Mouse (Mus musculus) midbrain, postnatal 0 days (tissue): ENCODE measurements around the gene Zfp979. TPM values are rescaled to one million over a fixed set of nuclear protein-coding genes. Genes with fewer than 3 reads are reported as not detected.
"Not testable (repeated sequence)": the region's sequence is repeated elsewhere in the genome, so short reads cannot be mapped to it uniquely, and the experiment has no call there.

ENCODE experiments used
- ATAC-seq: fragments of 200-750 bp; cut with Nextera tagmentation; 2 replicates; pipeline ENCODE4 v1.8.0; 2017; ENCODE audit warnings: moderate number of reproducible peaks, mild to moderate bottlenecking, moderate TSS enrichment, moderate library complexity; ENCODE audit not compliant: low FRiP score
- DNase-seq: peaks from one replicate; pipeline ENCODE4 v3.0.0-alpha.2; 2015; ENCODE audit warnings: low spot score
- H3K27ac ChIP-seq: fragments of 300-500 bp; sonication (generic); 2 replicates; pipeline ENCODE4 v1.5.1; 2014; ENCODE audit warnings: low read depth, mild to moderate bottlenecking, low read length, mixed read lengths
- H3K27me3 ChIP-seq: fragments of 300-500 bp; sonication (generic); 2 replicates; pipeline ENCODE4 v1.6.1; 2014; ENCODE audit warnings: low read length, control low read depth, mixed read lengths; ENCODE audit not compliant: insufficient read depth
- H3K36me3 ChIP-seq: fragments of 300-500 bp; sonication (generic); 2 replicates; pipeline ENCODE4 v1.6.1; 2014; ENCODE audit warnings: low read length, control low read depth, mixed read lengths; ENCODE audit not compliant: insufficient read depth
- H3K4me1 ChIP-seq: fragments of 300-500 bp; sonication (generic); 2 replicates; pipeline ENCODE4 v1.6.1; 2014; ENCODE audit warnings: mild to moderate bottlenecking, control low read depth, antibody characterized with exemption, low read length, mixed read lengths; ENCODE audit not compliant: insufficient read depth
- H3K4me2 ChIP-seq: fragments of 300-500 bp; sonication (generic); 2 replicates; pipeline ENCODE4 v1.6.1; 2014; ENCODE audit warnings: low read depth, mild to moderate bottlenecking, low read length, mixed read lengths; ENCODE audit not compliant: poor library complexity, severe bottlenecking
- H3K4me3 ChIP-seq: fragments of 300-500 bp; sonication (generic); 2 replicates; pipeline ENCODE4 v1.5.1; 2014; ENCODE audit warnings: low read depth, mild to moderate bottlenecking, low read length, moderate library complexity
- H3K9ac ChIP-seq: fragments of 300-500 bp; sonication (generic); replicated peaks from 2 replicates; pipeline ENCODE4 v1.6.1; 2014; ENCODE audit warnings: mild to moderate bottlenecking, low read length, moderate library complexity, mixed read lengths; ENCODE audit not compliant: poor library complexity, severe bottlenecking
- H3K9me3 ChIP-seq: fragments of 300-500 bp; sonication (generic); 2 replicates; pipeline ENCODE4 v1.6.1; 2016; ENCODE audit warnings: low read length, control low read depth
- CTCF ChIP-seq: IDR thresholded peaks from 2 replicates; pipeline ENCODE4 v1.5.1; 2016; ENCODE audit warnings: antibody characterized with exemption, mild to moderate bottlenecking
- WGBS: fragments of 180-500 bp; shearing (Covaris S2); extraction: QIAGEN DNeasy Blood & Tissue Kit; methylation state at CpG from one replicate; pipeline ENCODE4 v1.1.7; 2014; 5-methylcytosine and 5-hydroxymethylcytosine counted together
- polyA plus RNA-seq: library from polyadenylated mRNA; unstranded; fragments of >200 nt; fragmentation: Nextera tagmentation; extraction: Ambion mirVana; gene quantifications from 2 replicates; pipeline ENCODE4 v1.2.1, GENCODE M21; 2015
- total RNA-seq: library from RNA; depleted of rRNA; stranded (reverse); fragments of >200 nt; gene quantifications from 2 replicates; pipeline ENCODE4 v1.2.3, GENCODE M21; 2014; rRNA removed

The Zfp979 gene
- total and polyA plus RNA-seq, 2 experiments from 2014 or later = 1.6 to 2.0 TPM

DNA sequence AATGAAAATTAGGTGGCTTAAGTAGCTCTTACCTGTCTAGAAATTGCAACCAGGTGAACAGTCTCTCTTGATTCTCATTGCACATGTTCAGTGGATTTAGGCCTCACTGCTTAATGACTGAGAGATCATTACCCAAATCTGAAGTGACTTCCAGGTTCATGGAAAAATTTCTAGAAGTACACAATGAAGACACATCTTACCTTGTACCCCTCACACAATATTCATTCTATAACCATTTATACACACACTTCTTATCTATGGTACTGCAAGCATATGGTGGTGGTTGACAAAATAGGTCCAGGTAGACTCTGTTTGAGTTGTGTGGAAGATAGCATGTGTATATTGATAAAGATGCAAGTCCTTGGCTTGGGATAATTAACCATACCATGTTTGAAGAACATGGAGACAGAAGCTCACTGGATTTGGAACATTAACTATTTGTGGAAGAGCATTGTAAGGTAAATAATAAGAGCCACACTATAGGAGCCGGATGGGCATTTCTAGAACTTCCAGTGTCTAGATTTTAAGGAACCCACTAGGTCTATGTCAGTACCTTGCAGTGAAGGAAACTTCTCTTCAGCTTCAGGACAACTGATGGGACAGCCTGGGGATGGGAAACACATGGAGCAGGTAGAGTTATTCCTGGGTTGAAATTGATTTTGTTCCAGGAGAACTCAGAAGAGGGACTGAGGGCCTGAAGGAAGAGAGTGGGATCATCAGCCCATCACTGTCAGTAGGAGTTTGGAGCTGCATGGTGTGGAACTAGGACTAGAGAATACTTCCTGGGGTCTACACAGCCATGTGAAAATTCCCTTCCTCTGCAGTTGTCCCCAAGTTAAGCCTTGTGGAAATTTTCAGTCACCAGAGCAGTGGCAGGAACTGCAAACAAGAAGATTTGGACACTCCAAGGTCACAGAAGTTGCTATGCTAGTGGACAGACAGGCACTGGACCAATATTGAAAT lies 55.5 kb downstream of the Zfp979 start:
- Histone ChIP-seq H3K9me3 (peaks cover 14% of the 10 kb centered on the region), H3K36me3 (no peaks in the 10 kb centered on the region), H3K4me3 (no peak overlapping the region), H3K9ac (no peak overlapping the region), H3K27me3 (no peaks in the 10 kb centered on the region), H3K4me2 (no peak overlapping the region), H3K4me1 (no peaks in the 10 kb centered on the region), H3K27ac (no peak overlapping the region)
- DNase-seq (no peak), ATAC-seq (peak; percentile 52; the same call in 1 of the 2 replicates)
- 54% methylated on average over 1 of the region's 1 CpGs for WGBS
- no peak for TF ChIP-seq CTCF

DNA sequence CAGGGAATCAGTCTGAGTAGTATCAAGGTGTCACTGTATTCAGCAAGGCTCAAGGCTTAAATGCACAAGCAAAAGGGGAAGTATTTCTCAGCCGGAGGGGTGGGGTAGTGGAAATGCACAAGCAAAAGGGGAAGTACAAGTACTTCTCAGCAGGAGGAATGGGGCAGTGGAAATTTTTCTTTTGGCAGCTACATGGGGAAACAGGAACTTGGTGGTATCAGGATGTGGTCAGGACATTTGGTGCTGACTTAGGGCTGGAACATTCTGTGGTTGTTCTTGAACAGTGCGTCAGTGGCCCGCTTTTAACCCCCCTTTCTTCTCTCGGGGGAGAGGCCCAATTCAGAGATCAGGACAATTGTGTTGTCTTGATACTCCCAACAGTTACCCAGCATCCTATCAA lies 62.9 kb downstream of the Zfp979 start:
- not testable (repeated sequence) for H3K4me3 ChIP-seq, DNase-seq, H3K9me3 ChIP-seq, H3K9ac ChIP-seq, H3K27ac ChIP-seq, ATAC-seq, H3K4me1 ChIP-seq, H3K36me3 ChIP-seq, H3K4me2 ChIP-seq, H3K27me3 ChIP-seq
- 93% methylated on average over 4 of the region's 4 CpGs for WGBS

DNA sequence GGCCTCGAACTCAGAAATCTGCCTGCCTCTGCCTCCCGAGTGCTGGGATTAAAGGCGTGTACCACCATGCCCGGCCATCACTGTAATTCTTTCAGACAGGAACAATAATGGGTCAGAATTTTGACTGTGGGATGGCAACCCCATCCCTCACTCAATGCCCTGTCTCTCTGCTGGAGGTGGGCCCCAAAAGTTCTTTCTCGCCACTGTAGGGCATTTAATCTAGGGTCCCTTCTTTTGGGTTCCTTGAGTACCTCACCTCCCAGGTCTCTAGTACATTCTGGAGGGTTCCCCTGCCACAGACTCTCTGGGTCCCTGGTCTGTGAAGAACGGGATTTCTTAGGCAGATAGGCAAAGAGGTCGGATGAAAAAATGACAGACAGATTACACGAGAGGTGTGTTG lies 71.2 kb downstream of the Zfp979 start:
- not testable (repeated sequence) for ATAC-seq, H3K4me1 ChIP-seq, H3K9ac ChIP-seq, H3K27ac ChIP-seq, H3K36me3 ChIP-seq, H3K4me3 ChIP-seq, H3K4me2 ChIP-seq, DNase-seq, H3K27me3 ChIP-seq
- peaks cover 11% of the 10 kb centered on the region for H3K9me3 ChIP-seq
- 86% methylated on average over 8 of the region's 8 CpGs for WGBS

- ATAC-seq = no peak
- H3K4me3 ChIP-seq = no peak overlapping the region
- H3K27ac ChIP-seq = no peak overlapping the region
- 68% methylated on average over 6 of the region's 6 CpGs for WGBS
- H3K4me2 ChIP-seq = no peak overlapping the region
- H3K9me3 ChIP-seq = peaks cover 16% of the 10 kb centered on the region
- H3K9ac ChIP-seq = no peak overlapping the region
- TF ChIP-seq CTCF = no peak
- DNase-seq = no peak
- no peaks in the 10 kb centered on the region for H3K27me3 ChIP-seq
- H3K36me3 ChIP-seq = no peaks in the 10 kb centered on the region
- no peaks in the 10 kb centered on the region for H3K4me1 ChIP-seq
These were observed 76.7 kb downstream of the Zfp979 start for GRCm38 (mm10) chr4:147565426-147566220.

Other genes with a start within 250 kb of the Zfp979 start
- gene Zfp982, start 150.1 kb downstream of the Zfp979 start, total RNA-seq = 3.3 and 8.1 TPM in 2 replicates
- gene Zfp982, start 150.1 kb downstream of the Zfp979 start, polyA plus RNA-seq = 3.7 and 4.1 TPM in 2 replicates
- 1.4 and 2.1 TPM in 2 replicates for gene Gm16503, start 102.3 kb downstream of the Zfp979 start, total RNA-seq
- gene Gm16503, start 102.3 kb downstream of the Zfp979 start, polyA plus RNA-seq = 0.43 and 0.58 TPM in 2 replicates
- gene Zfp985, start 89.2 kb downstream of the Zfp979 start, total RNA-seq = 0.11 TPM in 1 of 2 replicates, not detected in the other
- gene Zfp985, start 89.2 kb downstream of the Zfp979 start, polyA plus RNA-seq = 0.14 and 0.17 TPM in 2 replicates
- gene Zfp534, start 60.0 kb upstream of the Zfp979 start, total RNA-seq = not detected in 2 replicates
- not detected in 2 replicates for gene Zfp534, start 60.0 kb upstream of the Zfp979 start, polyA plus RNA-seq
- 3.1 and 3.7 TPM in 2 replicates for gene Zfp984, start 167.3 kb upstream of the Zfp979 start, total RNA-seq
- gene Zfp984, start 167.3 kb upstream of the Zfp979 start, polyA plus RNA-seq = 3.1 and 3.3 TPM in 2 replicates
- gene Zfp933, start 205.9 kb upstream of the Zfp979 start, total RNA-seq = 11.2 and 12.9 TPM in 2 replicates
- 4.2 and 5.5 TPM in 2 replicates for gene Zfp933, start 205.9 kb upstream of the Zfp979 start, polyA plus RNA-seq
- 24.1 and 36.5 TPM in 2 replicates for gene Miip, start 226.3 kb upstream of the Zfp979 start, total RNA-seq
- 29.2 and 37.3 TPM in 2 replicates for gene Miip, start 226.3 kb upstream of the Zfp979 start, polyA plus RNA-seq
- 5.0 and 5.1 TPM in 2 replicates for gene Fv1, start 226.5 kb upstream of the Zfp979 start, total RNA-seq
- gene Fv1, start 226.5 kb upstream of the Zfp979 start, polyA plus RNA-seq = 3.1 and 3.4 TPM in 2 replicates